In the genomic region with DNA sequence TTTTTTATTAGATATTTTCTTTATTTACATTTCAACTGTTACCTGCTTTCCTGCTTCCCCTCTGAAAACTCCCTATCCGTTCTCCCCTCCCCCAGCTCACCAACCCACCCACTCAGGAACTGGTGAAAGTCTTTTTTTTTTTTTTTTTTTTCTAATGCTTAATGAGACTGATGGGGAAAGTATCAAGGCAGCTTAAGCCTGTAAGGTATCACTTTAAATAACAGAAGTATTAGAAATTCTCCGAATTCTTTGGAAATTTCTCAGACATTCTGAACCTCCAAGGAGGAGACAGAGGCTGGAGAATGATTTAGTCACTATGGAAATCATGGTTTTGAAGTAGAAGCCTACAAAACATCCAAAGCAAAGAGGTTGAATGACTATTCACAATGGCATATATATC, we compare ENCODE assay signal across 26 mouse cellular contexts.
DNase-seq lines count a peak whose midpoint lies in the region; ATAC-seq and TF ChIP-seq lines count a peak whose summit lies in the region.
"Had no signal": no experiment of that assay in that cellular context is flagged by ENCODE, and none has a peak within 500 bp of the region (broad histone marks: within the 10 kb centered on the region; RNA-seq: fewer than 3 reads in every experiment).

No protein-coding gene starts in this region.

- H3K9ac ChIP-seq in ES-E14 (ENCODE audit: insufficient read depth, low read depth, low read length, poor library complexity, severe bottlenecking) = no peak overlapping the region

- H3K27ac ChIP-seq in ES-E14 (ENCODE audit: insufficient read depth, low read depth, low read length, poor library complexity, severe bottlenecking) = no peak overlapping the region

- in situ Hi-C loops in ES-E14 (cut with MboI; ENCODE audit: low sequenced_read_pairs in 2 of 2, unreplicated experiment in 2 of 2) = no loop called here

- DNase-seq in ES-CJ7 (ENCODE audit: low read depth, low spot score) (peak; percentile 23), ES-E14 (ENCODE audit: low read depth, low spot score) (peak; percentile 8), R1 (ENCODE audit: low read depth, low spot score) (peak; percentile 81), ZHBTc4 (ENCODE audit: low read depth, low spot score) (peak; percentile 50)
- no peak for DNase-seq in c-Kit-positive CD71-positive TER-119-positive erythroid progenitor cells, embryonic 14.5 days (ENCODE audit: low spot score)
- DNase-seq in lung, adult 2 months = no peak
- DNase-seq in urinary bladder, postnatal 14 days (ENCODE audit: low spot score) = no peak
- DNase-seq: adrenal gland, adult 2 months; adrenal gland, adult 8-10 months; adrenal gland, postnatal 10 days; adrenal gland, postnatal 14 days; adrenal gland, postnatal 25 days; adrenal gland, postnatal 36 days; B cell, adult 2 months; cerebellum, adult 11 months; cerebellum, adult 11-12 months; cerebellum, adult 18-20 months; cerebellum, adult 2 months; cerebellum, adult 8-10 months; cerebellum, adult 9-10 months; cerebellum, adult 9-11 months had no signal

- TF ChIP-seq CTCF in lung, adult 2 months (IDR thresholded peaks at IDR 0.05; ENCODE audit: insufficient read depth, low read length) = no peak

- no peaks in the 10 kb centered on the region for H3K36me3 ChIP-seq in ES-E14 (ENCODE audit: control insufficient read depth, insufficient read depth, low read length, poor library complexity, severe bottlenecking)
- H3K36me3 ChIP-seq: G1E had no signal

- TF ChIP-seq POLR2A in lung, adult 2 months (IDR thresholded peaks at IDR 0.05; ENCODE audit: borderline replicate concordance, extremely low read depth, low read depth, low read length) = no peak

- 68% methylated on average over 2 of the region's 2 CpGs for WGBS in lung, adult 2 months

- no peaks in the 10 kb centered on the region for H3K9me3 ChIP-seq in ES-E14 (ENCODE audit: control insufficient read depth, insufficient read depth, low read depth, low read length)
- H3K9me3 ChIP-seq: G1E had no signal

- no peak for ATAC-seq in erythroid progenitor cell, adult 5-6 weeks (replicated peaks; ENCODE audit: low FRiP score, poor library complexity, severe bottlenecking)
- ATAC-seq: activated CD4-positive, CD25-positive, alpha-beta regulatory T cell, adult 4 months; CD4-positive, CD25-positive, alpha-beta regulatory T cell, adult 4 months; Patski had no signal

- H3K4me1 ChIP-seq in ES-E14 (ENCODE audit: control insufficient read depth in 2 of 2, insufficient read depth in 2 of 2, low read length in 2 of 2, poor library complexity in 1 of 2) = no peaks in the 10 kb centered on the region
- H3K4me1 ChIP-seq in lung, adult 2 months (ENCODE audit: control insufficient read depth, insufficient read depth, low read length) = no peaks in the 10 kb centered on the region

- no peak overlapping the region for H3K4me3 ChIP-seq in ES-E14 (ENCODE audit: insufficient read depth in 1 of 2, low read depth in 1 of 2, low read length in 2 of 2, poor library complexity in 1 of 2, severe bottlenecking in 1 of 2)
- no peak overlapping the region for H3K4me3 ChIP-seq in lung, adult 2 months (replicated peaks; ENCODE audit: extremely low read depth, low read depth, low read length)

TF ChIP-seq in ES-E14, 5 proteins besides CTCF, POLR2A, EP300 and RAD21:
- TF ChIP-seq CHD2 (IDR thresholded peaks at IDR 0.05; ENCODE audit: low read depth, low read length) = 0 out of 2 replicates have a peak, but pooled peaks have one; percentile 64
- TF ChIP-seq ZC3H11A (IDR thresholded peaks at IDR 0.05; ENCODE audit: borderline replicate concordance, low read depth, low read length) = no peak
- TF ChIP-seq MAFK (IDR thresholded peaks at IDR 0.05; ENCODE audit: insufficient read depth, low read depth, low read length) = no peak
- peak; percentile 94 for TF ChIP-seq ZNF384 (IDR thresholded peaks at IDR 0.05; ENCODE audit: low read depth, low read length)

Comparison
In these comparisons a context has a peak if more than half of its experiments do, and no peak if none do; other contexts are left out.
1. DNase-seq: peak in ES-CJ7 (single experiment), ES-E14 (single experiment), R1 (single experiment) and ZHBTc4 (single experiment); none in c-Kit-positive CD71-positive TER-119-positive erythroid progenitor cells, embryonic 14.5 days (single experiment), lung, adult 2 months (single experiment) and urinary bladder, postnatal 14 days (single experiment).